Mouse (Mus musculus) C2C12 (cell line): ENCODE results near the gene Bace1.

Experiments
- CTCF ChIP-seq: IDR thresholded peaks from one replicate; pipeline ENCODE4 v1.5.1; 2011; ENCODE audit not compliant: control insufficient read depth, insufficient read depth, insufficient read length
- MAX ChIP-seq: IDR thresholded peaks from one replicate; pipeline ENCODE4 v1.6.1; 2011; ENCODE audit warnings: mild to moderate bottlenecking, control low read depth
- MYOD1 ChIP-seq: IDR thresholded peaks from one replicate; pipeline ENCODE4 v1.6.1; 2011; ENCODE audit warnings: low read depth; ENCODE audit not compliant: control insufficient read depth, insufficient read length
- USF1 ChIP-seq: IDR thresholded peaks from one replicate; pipeline ENCODE4 v1.6.1; 2011; ENCODE audit warnings: low read depth, mild to moderate bottlenecking, control low read depth, moderate library complexity

DNA sequence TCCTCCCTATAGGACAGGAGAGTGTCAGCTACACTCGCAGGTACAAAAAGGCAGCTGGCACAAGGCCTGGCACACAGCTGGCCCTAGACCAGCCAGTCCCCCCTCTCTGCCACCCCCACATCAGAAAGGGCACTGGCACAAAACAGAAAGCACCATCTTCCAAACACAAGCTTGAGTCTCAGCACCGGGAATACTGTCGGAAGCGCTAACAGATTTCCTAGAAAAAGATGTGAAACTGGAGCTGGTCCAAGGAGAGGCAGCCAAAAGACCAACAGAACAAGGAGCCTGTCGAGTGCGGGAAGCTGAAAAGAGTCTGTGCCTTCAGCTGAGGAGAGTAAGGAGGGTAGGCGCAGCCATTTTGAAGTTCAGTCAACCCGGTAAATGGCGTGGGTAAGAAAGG, 23.3 kb upstream of the Bace1 start:
- no peak for TF ChIP-seq CTCF
- TF ChIP-seq MYOD1, result no peak
- TF ChIP-seq MAX, result no peak
- TF ChIP-seq USF1, result no peak
